Mouse (Mus musculus): ENCODE results near the gene Rwdd4a. TPM values are rescaled to one million over a fixed set of nuclear protein-coding genes. Genes with fewer than 3 reads are reported as not detected.
A peak's percentile ranks its signal among the peaks of the same experiment; 100 is the strongest.

Gene Rwdd4a
- total RNA-seq, 2 experiments from 2014 or later: 32.1 to 32.9 TPM

DNA sequence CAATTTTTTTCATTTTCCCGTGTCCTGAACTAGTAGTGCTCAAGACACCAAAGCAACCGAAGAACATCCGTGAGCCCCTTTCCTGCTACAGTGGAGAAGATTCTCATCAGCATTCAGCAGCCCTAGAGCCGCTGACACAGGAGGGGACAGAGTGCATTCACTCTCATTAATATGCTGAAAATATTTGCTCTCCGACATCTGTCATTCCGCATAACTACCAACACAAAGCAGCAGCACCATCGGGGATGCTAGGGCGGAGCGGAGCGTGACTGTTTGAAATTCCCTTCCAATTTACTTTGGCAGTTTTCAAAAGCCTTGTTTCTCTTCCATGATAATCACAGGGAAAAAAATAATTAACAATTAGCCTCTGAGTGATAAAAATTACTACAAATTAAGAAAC lies 56.9 kb downstream of the Rwdd4a start:
- DNase-seq: peak in 1 of 2 experiments; percentile 7

DNA sequence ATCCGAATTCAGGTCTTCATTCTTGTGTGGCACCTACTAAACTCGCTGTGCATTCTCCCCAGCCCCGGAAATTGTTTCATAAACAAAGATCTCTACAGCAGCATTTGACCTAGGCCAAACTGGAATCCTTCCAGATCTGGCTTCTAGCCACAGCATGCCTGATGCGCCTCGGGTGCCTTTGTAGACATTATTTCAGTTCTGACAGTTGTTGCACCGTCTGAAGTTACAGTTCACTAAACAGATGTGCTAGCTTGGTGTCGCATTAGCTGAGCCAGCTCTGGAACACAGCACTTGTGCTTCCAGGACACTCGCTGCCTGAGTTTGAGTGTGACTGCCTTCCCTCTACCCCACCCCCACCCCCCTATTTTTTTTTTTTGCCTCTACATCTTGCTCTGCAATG lies 67.2 kb downstream of the Rwdd4a start:
- no peak for DNase-seq

Small RNAs within 50 kb of the gene (microRNA-seq; reads per million reads assigned to microRNA genes)
- gene Gm27409: 0 reads per million in 2 experiments

Other genes with a start within 250 kb of the Rwdd4a start
- gene Stox2, start 87.3 kb upstream of the Rwdd4a start, total RNA-seq (2021): 10 to 100 TPM; 82.8 to 93.3 TPM
- 10 to 100 TPM; 54.2 to 55.3 TPM for gene Trappc11, start 194 bp upstream of the Rwdd4a start, total RNA-seq (2021)
- gene Ing2, start 141.9 kb downstream of the Rwdd4a start, total RNA-seq (2021): 10 to 100 TPM; 33.5 to 37.0 TPM
- gene Cdkn2aip, start 180.3 kb downstream of the Rwdd4a start, total RNA-seq (2021): 10 to 100 TPM; 16.6 to 17.3 TPM

Data from layer of hippocampus, postnatal 36 days (tissue).